Mouse (Mus musculus): ENCODE data around the gene Tmem183a.

Tmem183a gene

DNA sequence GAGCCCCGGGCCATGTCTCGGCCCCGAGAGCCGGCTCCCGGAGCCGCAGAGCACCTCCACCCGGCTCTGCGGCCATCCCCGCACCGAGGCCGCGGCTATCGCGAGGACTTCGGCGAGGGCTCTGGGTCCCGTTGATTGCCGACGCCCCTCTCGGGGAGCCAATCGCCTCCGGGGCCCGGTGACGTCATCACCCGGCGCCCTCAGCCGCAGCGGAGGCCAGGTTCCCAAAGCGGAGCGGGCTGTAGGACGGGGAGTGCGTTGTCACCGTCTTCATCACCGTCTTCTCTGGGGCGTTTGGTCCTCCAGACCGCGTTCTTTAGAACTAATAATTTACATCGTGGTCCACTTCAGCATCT lies at the start of gene Tmem183a:
Tmem183a (minus strand) TSS at position 123 of the 356 bp plus-strand sequence.
- peak; percentile 94 to 96 for DNase-seq

DNA sequence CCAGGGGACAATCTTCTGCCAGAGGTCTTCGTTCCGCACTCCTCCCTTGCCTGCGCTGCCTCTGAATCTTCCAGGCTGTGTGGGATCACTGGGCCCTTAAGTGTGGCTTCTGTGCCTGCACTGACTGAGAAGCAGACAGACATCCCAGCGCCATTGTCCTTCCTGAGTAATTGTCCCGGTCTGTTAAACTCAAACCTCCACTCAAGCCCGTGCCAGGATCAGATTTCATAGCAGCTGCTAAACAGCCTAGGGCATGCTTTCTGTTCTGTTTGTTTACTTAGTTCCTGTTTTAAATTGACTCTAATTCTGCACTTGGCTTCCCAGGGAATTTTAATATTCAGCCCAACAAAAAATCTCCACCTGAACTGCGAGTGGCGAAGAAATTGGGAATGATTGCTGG lies 46.3 kb upstream of the Tmem183a start:
- no peak for DNase-seq

DNA sequence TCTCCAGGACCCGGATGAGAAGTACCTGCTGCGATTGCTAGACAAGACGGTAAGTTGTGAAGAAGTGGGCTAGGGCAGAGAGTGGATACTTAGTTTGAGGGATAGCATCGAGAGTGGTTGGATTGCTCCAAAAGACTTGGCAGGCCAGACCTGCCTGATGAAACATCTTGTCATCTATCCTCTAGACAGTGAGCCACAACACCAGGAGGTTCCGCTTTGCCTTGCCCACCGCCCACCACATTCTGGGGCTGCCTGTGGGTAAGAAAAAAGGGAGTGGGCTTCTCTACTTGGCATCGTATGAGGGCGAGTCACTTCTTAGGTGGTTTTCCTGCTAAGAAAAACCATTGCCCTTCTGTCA lies 44.6 kb upstream of the Tmem183a start:
- DNase-seq = no peak

DNA sequence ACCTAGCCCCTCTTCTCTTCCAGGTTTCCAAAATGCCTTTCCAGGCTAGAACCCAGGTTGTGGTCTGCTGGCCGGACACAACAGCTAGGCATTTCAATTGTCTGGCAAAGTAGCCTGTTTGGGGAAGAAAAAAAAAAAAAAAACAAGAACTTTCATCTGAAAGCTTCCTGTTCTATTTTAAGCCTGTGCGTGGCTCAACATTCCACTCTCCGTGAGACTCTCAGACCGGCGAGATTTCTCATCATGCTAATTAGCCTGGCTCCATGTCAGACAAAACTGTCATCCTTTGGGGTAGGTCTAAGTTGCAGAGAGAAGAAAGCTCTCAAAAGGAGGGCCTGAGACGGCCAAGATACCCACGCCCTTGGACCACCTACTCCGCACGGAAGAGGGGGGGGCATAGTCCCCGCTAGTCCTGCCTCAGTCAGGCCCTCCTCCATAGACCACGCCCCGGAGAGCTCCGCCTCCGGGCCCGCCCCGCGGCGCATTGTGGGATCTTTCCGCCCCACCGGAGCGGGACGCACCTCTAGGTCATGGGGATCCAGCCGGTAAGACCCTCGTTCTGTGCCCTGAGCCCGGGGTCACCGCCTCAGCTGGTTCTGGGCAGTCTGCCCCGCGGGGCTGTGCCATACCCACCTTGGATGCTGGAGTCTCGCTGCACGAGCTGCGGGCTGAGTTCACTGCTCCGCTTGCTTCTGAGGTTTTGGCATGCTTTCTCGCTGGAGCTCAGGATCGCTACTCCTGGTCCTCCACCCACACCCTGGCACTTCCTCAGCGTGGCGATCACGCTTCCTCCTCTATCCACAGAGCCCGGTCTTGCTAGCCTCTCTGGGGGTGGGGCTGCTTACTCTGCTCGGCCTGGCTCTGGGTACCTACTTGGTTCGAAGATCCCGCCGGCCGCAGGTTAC lies 44.0 kb upstream of the Tmem183a start, which contains the start of gene Cyb5r1:
Cyb5r1 (plus strand) TSS at position 51 of the 905 bp plus-strand sequence.
- DNase-seq = peak; percentile 86 to 88

DNA sequence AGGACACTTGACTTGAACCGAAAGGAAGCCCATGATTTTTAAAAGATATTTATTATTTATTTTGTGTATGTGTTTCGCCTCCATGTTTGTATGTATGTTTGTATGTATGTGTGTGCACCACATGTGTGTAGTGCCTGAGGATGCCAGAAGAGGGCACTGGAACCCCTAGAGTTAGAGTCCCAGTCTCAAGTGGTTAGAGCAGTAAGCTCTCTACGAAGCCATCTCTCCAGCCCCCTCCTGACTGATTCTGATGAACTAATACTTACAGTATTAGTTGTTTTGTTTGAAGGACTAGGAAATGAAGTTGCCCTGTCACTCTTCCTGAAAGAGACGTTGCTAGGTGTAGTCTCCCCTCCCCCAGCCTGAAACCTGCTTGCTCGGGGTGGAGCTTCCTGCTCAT lies 38.0 kb upstream of the Tmem183a start:
- no peak for DNase-seq

DNA sequence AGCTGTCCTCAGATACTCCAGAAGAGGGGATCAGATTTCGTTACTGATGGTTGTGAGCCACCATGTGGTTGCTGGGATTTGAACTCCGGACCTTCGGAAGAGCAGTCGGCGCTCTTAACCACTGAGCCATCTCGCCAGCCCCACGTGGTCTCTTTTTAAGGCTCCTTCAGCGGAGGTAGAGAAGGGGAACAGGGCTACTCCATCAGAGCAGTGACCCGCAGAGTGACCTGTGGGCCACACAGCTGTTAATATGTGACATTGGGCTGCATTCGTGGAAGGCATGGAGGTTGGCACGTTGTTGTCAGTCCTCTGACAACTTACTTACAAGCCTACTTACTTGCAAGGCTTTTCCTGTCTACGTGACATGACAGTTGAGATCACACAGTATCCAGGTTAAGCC lies 36.4 kb upstream of the Tmem183a start:
- no peak for DNase-seq

DNA sequence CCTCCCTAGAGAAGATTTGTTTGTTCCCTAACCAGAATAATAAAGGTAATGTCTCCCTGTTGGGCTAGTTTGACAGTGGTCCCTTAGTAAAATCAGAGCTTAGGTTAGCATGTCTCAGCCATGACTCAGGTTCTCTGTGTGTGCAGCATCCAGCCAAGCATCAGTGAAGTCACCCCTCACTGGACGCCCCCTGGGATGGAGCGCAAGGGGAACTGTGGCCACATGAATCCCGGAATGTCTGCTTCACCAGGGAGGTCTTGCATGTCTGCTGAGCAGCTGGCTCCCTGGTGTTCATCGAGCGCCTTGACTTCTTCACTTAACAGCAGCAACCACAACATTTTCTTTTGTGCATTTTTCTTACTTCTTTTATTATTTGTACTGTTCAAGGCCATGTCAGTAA lies 32.0 kb upstream of the Tmem183a start:
- DNase-seq = no peak

DNA sequence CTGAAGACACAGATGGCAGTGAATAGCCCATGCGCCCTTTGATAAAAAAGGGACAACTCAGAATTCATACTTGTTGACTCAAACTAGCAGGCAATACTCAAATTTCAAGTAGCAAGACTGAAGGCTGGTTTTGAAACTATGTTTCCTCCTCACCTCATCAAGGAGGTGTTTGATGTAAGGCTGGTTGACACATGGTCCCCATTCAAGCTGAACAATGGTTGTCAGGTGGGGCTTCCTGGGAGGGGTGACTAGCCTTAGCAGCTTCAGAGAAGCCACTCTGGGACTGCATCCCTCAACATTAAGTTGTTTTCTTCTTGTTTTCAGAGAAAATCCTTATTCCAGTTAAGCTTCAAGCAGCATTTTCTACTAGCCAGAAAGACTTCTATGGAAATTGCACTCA lies 23.9 kb upstream of the Tmem183a start, which contains the start of gene 4933406M09Rik:
4933406M09Rik (plus strand) TSS at position 275 of the 400 bp plus-strand sequence.
- DNase-seq = no peak

DNA sequence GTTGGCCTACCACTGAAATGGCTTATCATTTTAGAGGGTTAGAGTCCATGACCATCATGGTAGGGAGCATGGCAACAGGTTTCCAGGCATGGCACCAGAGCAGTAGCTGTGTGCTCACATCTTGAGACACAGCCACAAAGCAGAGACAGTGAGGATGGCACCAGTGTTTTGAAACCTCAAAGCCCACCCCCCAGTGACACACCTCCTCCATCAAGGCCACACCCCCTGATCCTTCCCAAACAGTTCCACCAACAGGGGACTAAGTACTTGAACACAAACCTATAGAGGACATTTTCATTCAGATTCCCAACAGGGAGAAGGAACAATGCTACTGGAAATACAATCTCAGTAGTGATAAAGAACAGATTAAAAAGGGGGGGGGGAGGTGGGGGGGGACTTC lies 23.4 kb upstream of the Tmem183a start:
- DNase-seq = no peak

DNA sequence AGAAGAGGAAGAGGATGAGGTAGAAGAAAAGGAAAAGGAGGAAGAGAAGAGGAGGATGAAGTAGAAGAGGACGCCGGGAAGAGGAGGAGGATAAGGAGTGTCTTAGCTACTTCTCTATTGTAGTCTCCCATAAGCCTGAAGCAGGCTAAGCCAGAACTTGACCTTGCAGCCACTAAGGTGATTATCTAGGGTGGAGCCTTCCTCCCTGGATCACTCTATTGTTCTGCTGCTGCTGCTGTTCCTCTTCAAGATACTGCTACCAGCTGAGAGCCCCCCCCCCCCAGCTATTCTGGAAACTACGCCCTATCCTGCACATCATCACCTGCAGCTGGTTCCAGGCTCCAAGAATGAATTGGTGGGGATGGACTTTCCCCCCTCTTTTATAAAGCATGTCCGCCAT lies 22.8 kb upstream of the Tmem183a start:
- DNase-seq = no peak

DNA sequence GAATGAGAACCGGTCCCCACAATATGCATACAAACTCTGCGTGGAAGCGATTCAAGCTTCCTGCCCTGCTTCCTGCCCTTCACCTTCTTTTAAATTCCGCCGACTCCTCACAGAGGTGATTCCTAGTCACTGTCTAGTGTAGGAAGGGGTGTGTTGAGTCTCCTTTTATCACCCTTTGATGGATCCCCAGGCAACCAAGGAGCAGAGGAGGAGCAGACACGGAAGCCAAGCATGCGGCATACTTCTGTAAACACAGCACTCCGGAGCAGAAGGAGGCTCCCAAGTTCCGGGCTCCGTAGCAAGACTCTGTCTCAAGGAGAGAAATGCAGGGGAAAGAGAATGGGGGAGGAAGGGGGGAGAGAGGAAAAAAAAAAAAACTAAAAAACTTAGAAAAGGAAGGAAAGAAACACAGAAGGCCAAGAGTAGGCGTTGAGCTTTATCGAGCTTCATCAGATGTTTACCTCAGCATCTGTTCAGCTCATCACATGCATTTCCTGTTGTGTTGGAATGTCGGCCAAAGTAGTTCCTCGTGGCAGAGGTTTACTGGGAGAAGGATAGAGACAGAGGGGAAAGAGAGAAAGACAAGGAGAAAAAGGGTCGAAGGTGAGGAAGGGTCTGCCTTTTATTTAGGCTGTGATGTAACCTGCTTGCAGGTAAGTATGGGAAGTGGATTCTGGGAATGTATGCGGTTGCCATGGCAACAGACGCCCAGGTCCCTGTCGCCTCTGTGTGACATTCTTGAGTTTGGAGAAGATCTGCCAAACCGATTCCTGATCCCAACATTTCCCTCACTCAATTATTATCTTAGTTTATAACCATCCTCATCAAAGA lies 20.2 kb upstream of the Tmem183a start:
- DNase-seq = no peak

DNA sequence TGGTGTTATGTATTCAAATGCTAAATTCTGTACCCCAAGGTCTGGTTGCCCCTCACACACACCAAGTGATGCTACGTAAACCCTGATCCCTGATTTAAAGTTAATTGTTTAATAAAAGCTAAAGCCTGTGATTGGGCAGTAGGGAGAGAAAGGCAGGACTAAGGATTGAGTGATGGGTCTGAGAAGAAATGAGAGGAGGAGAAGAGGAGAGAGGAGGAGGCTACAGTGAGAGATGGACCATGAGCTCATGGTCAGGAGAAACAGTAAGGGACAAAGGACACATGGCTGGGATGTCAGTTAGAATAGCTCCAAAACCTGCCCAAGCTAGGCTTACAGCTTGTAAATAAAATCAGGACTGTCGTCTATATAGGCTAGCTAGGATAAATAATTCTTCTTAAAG lies 19.3 kb upstream of the Tmem183a start:
- DNase-seq = no peak

DNA sequence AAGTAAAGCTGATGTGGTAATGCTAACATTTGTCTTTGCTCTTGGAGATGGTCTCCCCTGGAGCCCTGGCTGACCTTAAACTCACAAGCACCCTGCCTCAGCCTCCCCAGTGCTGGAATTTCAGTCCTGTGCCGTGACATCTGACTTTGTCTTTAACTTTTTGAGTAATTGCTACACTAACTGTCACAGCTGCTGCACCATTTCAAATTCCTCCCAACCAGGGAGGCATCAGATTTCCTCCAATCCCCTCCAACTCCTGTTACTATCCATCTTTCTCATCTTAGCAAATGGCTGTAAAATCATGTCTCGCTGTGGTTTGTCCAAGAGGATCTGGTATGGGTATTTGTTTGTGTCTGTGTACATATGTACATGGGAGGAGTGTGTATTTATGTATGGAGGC lies 12.3 kb upstream of the Tmem183a start:
- no peak for DNase-seq

DNA sequence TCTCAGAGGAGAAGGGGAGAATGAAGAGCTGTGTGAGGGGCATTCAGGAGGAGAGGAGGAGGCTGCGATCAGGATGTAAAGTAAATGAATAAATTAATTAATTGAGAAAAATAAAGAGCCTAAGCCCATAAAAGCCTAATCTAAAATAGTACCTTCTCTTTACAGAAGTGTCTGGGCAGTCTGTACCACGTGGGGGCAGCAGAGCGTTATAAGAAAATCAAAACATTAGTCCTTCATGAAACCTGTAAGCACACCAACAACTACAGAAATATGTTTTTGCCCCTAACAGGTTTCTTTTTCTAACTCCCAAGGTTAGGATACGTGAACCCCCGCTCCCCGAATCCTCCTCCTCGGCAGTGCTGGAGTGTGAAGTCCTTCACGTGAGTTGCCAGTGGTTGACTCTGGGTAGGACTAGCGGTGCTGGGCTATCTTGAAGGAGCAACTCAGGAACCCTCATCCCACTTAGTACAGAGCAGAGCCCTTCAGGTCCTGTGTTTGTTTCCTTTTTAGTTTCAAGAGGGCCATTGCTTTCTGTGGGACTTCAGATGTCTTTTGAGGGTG lies 7.1 kb upstream of the Tmem183a start:
- peak; percentile 31 to 50 for DNase-seq

DNA sequence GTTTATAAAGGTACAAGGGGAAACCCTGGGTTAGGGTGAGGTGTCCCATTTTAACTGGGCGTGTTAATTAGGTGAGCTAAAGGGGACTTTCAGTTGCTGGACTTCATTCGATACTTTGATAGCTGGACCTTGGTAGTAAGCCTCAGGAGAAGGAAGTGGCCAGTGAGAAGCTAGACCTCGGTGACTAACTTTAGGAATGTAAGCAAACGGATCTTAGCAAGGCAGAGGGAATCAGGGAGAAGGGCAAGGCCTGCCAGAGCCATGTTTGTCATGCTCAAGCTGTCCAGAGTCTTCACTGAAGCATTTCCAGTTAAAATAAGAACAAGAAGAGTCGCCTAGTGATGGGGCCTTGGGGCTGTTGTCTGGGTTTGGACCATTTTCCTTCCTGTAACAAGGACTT lies 3.7 kb upstream of the Tmem183a start:
- no peak for DNase-seq

DNA sequence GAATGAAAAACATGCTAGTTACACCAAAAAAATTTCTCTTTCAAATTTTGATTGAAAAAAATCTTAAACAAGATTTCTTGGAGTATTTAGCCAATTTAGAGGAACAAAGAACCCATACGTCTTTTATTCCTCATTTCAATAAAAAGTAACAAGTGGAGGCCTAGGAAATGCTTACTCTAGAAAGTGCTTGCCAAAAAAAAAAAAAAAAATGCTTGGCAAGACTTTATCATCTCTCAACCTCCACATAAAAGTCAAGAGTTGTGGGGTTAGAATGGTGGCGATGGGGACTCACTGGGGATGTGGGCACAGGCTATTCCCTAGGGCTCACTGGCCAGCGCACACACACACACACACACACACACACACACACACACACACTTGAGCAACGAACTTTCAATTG lies 1.4 kb upstream of the Tmem183a start:
- DNase-seq = no peak

DNA sequence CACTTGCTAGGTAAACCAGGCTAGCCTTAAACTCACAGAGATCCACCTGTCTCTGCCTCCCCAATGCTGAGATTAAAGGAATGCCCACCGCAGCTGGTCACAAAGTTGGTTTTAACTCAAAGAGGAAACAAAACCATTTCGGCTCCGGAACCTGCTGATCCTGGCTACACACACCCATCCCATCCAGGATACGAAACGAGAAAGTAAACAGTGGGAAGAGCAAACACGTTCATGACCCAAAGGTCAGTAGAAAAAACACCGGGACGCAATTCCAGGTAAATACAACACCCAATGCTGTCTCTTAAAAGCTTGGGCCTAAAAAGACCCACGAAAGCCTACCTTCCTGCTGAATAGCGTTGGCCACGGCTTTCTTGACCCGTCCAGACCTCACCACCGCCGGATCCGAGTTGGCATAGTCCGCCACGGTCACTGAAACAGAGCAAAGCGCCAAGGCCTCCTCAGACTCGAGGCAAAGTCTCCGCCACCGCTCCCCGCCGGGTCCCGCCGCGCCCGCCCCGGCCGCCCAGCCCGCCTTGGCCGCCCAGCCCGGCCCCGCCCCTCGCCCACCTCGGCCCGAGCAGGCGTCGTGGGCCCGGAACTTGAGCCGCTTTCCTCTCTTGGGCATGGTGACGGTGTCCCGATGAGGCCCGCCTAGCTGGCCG lies 453 bp downstream of the Tmem183a start:
- no peak for DNase-seq

DNA sequence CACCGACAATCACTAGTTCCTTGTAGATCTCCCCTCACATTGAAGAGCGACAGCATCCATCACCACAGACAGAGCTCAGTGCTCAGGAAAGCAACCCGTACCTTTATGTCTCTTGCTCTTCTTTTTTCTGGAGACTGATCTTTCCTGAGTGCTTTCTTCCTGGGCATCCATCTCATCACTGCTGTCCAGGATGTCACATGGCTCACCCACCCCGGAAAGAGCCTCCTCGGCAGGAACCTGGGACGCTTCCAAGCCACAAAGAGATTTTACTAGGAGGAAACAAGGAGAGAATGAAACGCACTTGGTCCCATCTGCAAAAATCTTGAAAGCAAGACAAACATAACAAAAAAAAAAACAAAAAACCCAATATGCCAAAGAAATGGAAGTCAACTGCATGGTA lies 1.1 kb downstream of the Tmem183a start:
- no peak for DNase-seq

DNA sequence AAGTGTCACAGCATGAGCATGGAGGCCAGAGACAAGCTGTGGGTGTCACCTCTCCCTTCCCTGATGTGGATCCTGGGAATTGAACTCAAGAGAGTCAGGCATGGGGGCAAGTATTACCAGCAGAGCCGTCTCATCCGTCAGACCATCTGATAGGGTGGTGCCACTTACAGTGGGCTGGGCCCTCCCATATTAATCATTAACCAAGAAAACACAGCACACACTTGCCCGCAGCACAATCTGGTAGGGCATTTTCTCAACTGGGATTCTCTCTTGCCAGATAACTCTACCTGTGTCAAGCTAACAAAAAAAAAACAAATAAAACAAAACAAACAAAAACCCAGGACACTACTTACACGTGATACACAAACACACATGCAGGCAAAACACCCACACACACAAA lies 4.3 kb downstream of the Tmem183a start:
- no peak for DNase-seq

DNA sequence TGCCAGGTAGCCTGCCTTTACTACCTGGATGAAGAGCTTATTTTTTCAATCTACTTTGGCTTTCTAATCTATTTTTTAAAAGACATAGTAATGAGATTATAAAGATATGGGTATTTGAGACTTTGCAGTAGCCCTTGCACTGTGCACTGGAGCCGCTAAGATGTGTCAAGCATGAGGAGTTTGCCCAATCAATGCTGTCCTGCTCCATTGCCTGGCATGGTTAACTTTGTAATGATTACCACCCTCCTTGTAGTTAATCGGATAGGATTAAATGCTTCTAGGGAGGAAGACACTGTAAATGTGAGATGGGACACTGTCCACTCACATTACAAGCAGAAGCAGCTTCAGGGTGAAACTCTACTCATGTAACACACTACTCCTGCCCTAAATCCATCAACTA lies 8.5 kb downstream of the Tmem183a start:
- DNase-seq = no peak

DNA sequence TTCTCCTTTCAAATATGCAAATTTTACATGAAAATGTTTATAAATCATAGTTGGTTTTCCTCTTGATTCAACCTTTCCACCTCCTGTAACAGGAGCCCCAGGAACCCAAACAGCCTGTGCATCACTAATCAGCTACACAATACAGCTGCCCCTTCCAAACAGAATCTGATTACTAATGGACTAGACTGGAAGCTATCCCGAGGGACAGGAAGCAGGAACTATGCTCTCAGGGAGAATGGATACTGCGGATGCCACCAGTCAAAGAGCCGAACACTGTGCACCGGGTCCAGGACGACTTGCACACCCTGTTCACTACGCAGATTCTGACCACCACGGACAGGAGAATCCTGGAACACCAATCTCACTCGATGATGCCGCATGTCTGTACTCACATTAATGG lies 14.0 kb downstream of the Tmem183a start:
- no peak for DNase-seq

DNA sequence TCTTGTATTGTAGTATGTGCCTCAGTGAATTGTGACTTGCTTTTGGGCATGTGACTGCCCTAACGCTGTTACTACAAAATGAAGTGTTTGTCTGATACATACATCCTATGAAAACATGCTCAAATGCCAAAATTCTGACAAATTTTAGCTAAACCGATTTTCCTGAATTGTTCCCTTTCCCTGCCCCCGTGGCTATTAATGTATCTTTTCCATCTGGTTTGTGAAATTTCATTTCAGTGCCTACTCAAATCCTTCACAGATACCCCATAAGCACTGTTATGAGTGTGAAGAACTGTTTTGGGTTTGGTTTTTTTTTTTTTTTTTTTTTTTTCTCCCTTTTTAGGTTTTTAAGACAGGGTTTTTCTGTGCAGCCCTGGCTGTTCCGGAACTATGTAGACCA lies 16.7 kb downstream of the Tmem183a start:
- DNase-seq = no peak

Measured in thymus, postnatal 36 days (tissue).